Mouse (Mus musculus) kidney, adult 18-20 months (tissue): ENCODE measurements around the gene Pm20d1.

Source experiments
- DNase-seq: peaks from one replicate; pipeline ENCODE4 v3.0.0; 2021

Pm20d1 gene

DNA sequence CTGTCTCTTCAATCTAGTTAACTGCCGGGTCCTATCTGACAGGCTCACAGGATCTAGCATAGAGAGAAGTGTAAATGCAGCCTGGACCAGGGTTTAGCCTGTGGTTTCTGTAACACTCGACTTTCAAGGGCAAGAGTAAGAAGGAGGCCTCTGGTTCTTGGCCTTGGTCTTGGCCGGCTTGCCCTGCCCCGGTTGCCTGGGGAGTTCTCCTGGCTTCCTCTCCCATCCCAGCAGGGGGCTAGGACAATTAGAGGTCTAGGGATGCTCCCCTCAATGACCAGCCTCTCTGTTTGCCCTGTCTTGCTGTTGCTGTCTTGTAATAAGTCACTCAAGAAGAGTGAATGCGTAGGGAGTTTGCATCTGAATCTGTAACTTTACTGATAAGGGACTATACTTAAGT is 32.1 kb downstream of the Pm20d1 start:
- DNase-seq, result peak; percentile 4

DNA sequence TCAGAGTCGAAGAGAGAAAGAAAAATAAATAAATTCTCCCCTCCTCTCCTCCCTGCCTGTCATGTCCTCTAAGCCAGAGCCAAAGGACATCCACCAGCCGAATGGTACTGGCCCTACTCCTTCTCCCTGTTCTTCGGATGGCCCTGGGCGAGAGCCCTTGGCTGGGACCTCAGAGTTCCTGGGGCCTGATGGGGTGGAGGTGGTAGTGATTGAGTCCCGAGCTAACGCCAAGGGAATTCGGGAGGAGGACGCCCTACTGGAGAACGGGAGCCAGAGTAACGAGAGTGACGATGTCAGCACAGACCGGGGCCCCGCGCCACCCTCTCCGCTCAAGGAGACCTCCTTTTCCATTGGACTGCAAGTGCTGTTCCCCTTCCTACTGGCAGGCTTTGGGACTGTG is 33.4 kb downstream of the Pm20d1 start:
- DNase-seq, result no peak

DNA sequence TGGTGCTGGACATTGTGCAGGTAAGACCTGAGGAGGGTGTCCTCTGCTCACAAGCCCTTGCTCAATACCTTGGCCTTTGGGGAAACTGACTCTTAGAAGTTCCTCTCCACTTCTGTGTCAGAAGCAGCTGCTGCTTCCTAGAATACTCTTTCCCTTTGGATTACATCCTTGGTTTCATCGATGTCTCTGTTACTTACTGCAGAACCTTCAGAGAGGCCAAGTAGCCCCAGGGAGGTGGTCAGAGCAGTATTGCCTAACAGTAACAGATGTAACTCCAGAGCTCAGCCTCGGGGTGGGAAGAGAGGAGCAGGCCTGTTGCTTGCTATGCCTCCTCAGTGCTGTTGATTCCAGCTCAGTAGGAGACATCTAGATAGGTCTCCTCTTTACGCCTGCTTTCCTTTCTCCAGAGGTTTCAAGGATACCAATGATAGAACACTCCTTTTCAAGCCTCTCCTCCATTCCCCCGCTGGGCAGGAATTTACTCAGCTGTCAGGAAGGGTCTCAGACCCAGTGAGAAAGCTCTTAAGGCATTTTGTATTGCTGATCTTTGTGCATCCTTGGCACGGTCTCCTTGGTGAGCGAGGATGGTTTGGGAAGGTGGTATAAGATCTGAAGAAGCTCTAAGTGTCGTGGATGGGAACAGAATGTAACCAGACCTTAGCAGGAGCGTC is 33.9 kb downstream of the Pm20d1 start:
- DNase-seq, result no peak

DNA sequence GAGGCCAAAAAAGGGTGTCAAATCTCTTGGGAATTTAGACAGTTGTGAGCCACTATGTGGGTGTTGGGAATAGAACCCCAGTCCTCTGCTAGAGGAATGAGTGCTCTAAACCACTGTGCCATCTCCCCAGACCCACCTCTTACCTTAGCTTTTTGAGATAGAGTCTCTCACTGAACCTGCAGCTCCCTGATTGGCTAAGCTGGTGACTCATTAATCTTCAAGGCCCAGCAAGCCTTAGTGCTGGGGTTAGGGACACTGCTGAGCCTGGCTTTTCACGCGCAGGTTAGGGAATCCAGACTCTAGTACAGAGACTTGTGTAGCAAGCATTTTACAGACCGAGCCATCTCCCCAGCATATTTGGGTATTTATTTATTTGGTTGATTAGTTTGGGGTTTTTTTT is 39.9 kb downstream of the Pm20d1 start:
- no peak for DNase-seq

- DNase-seq, result no peak
Observed at GRCm38 (mm10) chr1:131838542-131838941, 41.4 kb downstream of the Pm20d1 start.

GRCm38 (mm10) chr1:131839279-131839678 is 42.1 kb downstream of the Pm20d1 start:
- no peak for DNase-seq

GRCm38 (mm10) chr1:131842221-131842620 is 45.0 kb downstream of the Pm20d1 start:
- no peak for DNase-seq

- DNase-seq, result no peak
Observed at GRCm38 (mm10) chr1:131843758-131844157, 46.6 kb downstream of the Pm20d1 start.

GRCm38 (mm10) chr1:131844883-131845282 is 47.7 kb downstream of the Pm20d1 start:
- no peak for DNase-seq

DNA sequence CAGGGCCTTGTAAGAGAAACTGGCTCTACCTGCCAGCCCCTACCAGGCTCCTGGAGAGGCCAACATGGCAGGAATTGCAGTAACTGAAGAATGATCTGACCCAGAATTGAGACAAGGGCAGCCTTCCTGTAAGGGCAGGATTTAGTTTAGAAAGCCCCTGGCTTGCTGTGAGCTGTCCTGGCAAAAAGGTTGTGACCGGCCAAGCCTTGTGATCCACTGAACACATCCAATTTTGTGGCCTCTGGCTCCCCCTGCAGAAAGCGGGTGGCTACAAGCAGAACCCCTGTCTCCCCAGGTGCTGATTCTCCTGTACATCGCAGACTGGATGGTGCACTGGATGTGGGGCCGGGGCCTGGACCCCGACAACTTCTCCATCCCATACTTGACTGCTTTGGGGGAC is 49.1 kb downstream of the Pm20d1 start:
- peak; percentile 68 for DNase-seq

- no peak for DNase-seq
Observed at GRCm38 (mm10) chr1:131861811-131862210, 64.6 kb downstream of the Pm20d1 start.

- no peak for DNase-seq
Observed at GRCm38 (mm10) chr1:131865596-131865995, 68.4 kb downstream of the Pm20d1 start.

DNA sequence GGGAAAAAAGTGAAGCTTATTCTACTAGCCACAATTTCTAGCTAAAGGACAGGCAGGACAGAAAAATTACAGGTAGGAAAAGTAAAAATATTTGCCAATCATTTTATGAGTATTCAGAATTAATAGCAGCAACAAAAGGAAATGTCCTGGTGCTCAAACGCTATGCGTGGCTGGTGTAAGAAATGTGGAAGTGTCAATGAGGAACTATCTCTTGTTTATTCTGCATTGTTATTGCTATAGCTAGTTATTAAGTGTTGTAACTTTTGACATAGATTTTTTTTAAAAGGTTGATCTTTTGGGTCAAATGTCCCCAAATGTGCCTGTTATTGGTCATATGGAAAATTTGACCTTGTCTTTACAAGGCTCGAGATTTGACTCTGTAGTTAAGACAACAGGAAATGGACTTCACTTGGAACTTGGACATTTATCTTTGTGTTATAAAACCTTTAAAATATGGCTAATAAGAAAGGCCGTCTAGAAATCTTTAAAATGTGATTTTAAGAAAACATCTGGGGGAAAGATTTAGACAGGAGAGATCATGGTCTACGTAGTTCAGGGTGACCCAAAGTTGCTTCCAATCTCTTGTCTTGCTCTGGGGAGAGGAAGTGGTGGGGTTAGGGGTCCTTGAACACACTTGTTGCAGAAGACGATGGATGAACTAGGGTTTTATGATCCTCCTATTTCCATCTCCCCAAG is 69.3 kb downstream of the Pm20d1 start:
- no peak for DNase-seq

GRCm38 (mm10) chr1:131867093-131867945 is 70.1 kb downstream of the Pm20d1 start, which contains the start of gene Rab29:
Gene Rab29 (plus strand): TSS chr1:131867224.
- DNase-seq, result peak; percentile 92

DNA sequence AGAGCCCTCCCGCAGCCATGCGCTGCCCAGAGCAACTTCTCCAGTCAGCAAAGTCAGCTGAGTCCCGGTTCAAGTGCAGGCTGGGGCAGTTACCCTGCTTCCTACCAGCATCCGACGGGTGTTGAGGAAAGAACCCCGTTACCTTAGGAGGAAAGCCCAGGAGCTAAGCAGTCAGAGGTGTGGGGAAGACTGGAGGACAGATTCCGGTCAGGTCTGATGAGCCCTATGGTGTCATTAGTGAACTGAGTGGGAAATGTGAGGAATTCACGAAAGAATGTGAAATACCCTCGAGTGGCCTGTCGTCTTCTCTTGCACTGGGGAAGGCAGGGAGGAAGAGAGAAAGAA is 70.7 kb downstream of the Pm20d1 start:
- DNase-seq, result no peak

DNA sequence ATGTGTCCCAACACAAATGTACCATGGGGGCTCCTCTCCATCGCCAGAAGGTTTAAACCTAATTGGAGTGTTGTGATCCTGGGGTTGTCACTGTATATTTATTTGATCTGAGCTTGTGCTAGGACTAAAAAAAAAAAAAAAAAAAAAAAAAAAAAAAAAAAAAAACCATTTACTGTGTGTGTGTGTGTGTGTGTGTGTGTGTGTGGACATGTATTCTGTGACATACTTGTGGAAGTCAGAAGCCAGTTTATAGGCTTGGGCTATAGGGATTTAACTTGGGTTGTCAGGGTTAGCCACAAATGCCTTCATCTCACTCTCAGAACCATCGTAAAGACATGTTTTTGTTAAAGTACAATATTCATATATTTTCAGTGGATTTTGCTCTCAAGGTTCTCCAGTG is 72.4 kb downstream of the Pm20d1 start:
- no peak for DNase-seq
